Mouse (Mus musculus) hindbrain, embryonic 12.5 days (tissue): ENCODE results near the gene Ppp1r10. TPM values are rescaled to one million over a fixed set of nuclear protein-coding genes. Genes with fewer than 3 reads are reported as not detected.
"Not testable (repeated sequence)": the region's sequence is repeated elsewhere in the genome, so short reads cannot be mapped to it uniquely, and the experiment has no call there.

Experiments
- ATAC-seq: fragments of 200-750 bp; cut with Nextera tagmentation; 2 replicates; pipeline ENCODE4 v1.8.0; 2017; ENCODE audit warnings: moderate TSS enrichment; ENCODE audit not compliant: low FRiP score
- H3K27ac ChIP-seq: fragments of 300-500 bp; sonication (generic); 2 replicates; pipeline ENCODE4 v1.5.1; 2016; ENCODE audit warnings: mild to moderate bottlenecking
- H3K27me3 ChIP-seq: fragments of 300-500 bp; sonication (generic); 2 replicates; pipeline ENCODE4 v1.6.1; 2016; ENCODE audit warnings: mild to moderate bottlenecking
- H3K36me3 ChIP-seq: fragments of 300-500 bp; sonication (generic); 2 replicates; pipeline ENCODE4 v1.6.1; 2016; ENCODE audit warnings: mild to moderate bottlenecking
- H3K4me1 ChIP-seq: fragments of 300-500 bp; sonication (generic); 2 replicates; pipeline ENCODE4 v1.6.1; 2016
- H3K4me2 ChIP-seq: fragments of 300-500 bp; sonication (generic); replicated peaks from 2 replicates; pipeline ENCODE4 v1.6.1; 2016; ENCODE audit warnings: mild to moderate bottlenecking
- H3K4me3 ChIP-seq: fragments of 300-500 bp; sonication (generic); 2 replicates; pipeline ENCODE4 v1.5.1; 2016; ENCODE audit warnings: mild to moderate bottlenecking
- H3K9ac ChIP-seq: fragments of 300-500 bp; sonication (generic); 2 replicates; pipeline ENCODE4 v1.6.1; 2016; ENCODE audit warnings: mild to moderate bottlenecking, moderate library complexity
- H3K9me3 ChIP-seq: fragments of 300-500 bp; sonication (generic); replicated peaks from 2 replicates; pipeline ENCODE4 v1.6.1; 2016; ENCODE audit warnings: mild to moderate bottlenecking
- WGBS: fragments of 180-500 bp; shearing (Covaris S2); methylation state at CpG from one replicate; pipeline ENCODE4 v1.1.7; 2016; 5-methylcytosine and 5-hydroxymethylcytosine counted together
- polyA plus RNA-seq: library from polyadenylated mRNA; unstranded; fragments of >200 nt; fragmentation: Nextera tagmentation; extraction: Ambion mirVana; gene quantifications from 2 replicates; pipeline ENCODE4 v1.2.1, GENCODE M21; 2016

The Ppp1r10 gene
- polyA plus RNA-seq, 1 experiment from 2014 or later, result 58.3 TPM

DNA sequence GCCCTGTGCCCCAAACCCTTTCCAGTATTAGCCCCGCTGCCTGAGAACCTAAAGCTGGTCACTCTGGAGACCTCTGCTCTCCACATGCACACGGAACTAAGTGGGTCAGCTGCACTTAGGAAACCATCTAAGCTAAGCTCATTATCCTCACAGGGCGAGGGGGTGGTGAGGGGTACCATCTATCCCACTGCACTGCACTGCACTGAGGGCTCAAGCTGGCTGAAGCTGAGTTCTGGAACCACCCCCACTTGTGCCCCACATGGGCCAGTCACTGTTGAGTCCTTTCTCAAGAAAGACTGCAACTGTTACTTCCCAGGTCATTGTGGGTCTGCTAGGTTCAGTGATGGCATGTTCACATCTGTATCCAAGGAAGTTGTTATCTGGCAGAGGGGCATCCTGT, 36.3 kb downstream of the Ppp1r10 start:
- not testable (repeated sequence) for H3K4me1 ChIP-seq, H3K4me3 ChIP-seq, H3K4me2 ChIP-seq, H3K9me3 ChIP-seq, H3K9ac ChIP-seq, H3K27me3 ChIP-seq, ATAC-seq, H3K27ac ChIP-seq
- peaks cover 22% of the 10 kb centered on the region for H3K36me3 ChIP-seq
- 84% methylated on average over 3 of the region's 3 CpGs for WGBS

DNA sequence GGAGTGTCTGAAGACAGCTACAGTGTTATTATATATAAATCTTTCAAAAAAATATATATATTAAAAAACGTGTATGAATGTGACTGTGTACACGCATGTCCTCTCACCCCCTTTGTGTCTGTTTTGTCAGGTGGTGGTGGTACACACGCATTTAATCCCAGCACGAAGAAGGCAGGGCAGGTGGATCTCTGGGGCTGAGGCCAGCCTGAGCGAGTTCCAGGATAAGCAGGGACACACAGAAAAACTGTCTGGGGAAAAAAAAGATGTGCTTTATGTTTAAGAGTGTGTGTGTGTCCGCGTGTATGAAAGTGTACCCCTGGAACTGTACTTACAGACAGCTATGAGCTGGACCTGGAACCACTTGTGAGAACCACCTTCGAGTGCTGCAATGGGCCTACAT, 38.4 kb downstream of the Ppp1r10 start:
- 81% methylated on average over 8 of the region's 8 CpGs for WGBS
- H3K27me3 ChIP-seq, result no peaks in the 10 kb centered on the region
- H3K9ac ChIP-seq, result no peak overlapping the region
- peaks cover 43% of the 10 kb centered on the region for H3K36me3 ChIP-seq
- ATAC-seq, result no peak; the same call in 1 of the 2 replicates
- no peak overlapping the region for H3K27ac ChIP-seq
- H3K4me2 ChIP-seq, result no peak overlapping the region
- no peaks in the 10 kb centered on the region for H3K4me1 ChIP-seq
- H3K4me3 ChIP-seq, result no peak overlapping the region
- no peaks in the 10 kb centered on the region for H3K9me3 ChIP-seq

DNA sequence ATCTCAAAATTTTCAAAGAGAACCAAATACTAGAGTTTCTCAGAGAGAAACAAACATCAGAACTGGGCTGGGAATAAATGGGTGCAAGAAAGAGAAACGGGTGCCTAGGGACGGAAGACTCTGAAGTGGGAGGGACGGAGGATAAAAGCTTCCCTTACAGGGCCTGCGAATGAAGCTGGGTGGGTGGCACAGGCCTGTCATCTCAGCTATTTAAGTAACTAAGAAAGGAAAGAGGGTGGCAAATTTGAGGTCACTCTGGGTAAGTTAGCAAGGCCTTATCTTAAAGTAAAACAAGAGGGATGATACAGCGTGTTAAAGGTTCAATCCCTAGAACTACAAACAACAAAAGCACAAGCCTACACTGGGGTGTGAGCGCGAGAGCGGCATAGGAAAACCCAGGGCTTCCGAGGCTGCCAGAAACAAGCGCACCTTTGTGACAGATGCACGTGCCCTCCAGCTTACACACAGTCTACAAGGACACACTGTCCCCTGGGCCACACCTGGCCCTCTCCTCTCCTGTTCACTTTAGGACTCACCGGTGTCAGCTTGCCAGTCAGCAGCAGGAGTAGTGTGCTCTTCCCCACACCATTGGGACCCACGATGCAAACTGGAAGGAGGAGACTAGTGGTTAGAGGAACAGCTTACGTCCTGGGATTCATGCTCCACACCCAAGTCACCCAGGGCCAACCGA, 42.4 kb downstream of the Ppp1r10 start:
- no peak overlapping the region for H3K27ac ChIP-seq
- 92% methylated on average over 15 of the region's 15 CpGs for WGBS
- H3K4me2 ChIP-seq, result no peak overlapping the region
- H3K9ac ChIP-seq, result no peak overlapping the region
- no peaks in the 10 kb centered on the region for H3K4me1 ChIP-seq
- H3K4me3 ChIP-seq, result no peak overlapping the region
- H3K27me3 ChIP-seq, result no peaks in the 10 kb centered on the region
- peaks cover 83% of the 10 kb centered on the region for H3K36me3 ChIP-seq
- no peaks in the 10 kb centered on the region for H3K9me3 ChIP-seq
- no peak for ATAC-seq

DNA sequence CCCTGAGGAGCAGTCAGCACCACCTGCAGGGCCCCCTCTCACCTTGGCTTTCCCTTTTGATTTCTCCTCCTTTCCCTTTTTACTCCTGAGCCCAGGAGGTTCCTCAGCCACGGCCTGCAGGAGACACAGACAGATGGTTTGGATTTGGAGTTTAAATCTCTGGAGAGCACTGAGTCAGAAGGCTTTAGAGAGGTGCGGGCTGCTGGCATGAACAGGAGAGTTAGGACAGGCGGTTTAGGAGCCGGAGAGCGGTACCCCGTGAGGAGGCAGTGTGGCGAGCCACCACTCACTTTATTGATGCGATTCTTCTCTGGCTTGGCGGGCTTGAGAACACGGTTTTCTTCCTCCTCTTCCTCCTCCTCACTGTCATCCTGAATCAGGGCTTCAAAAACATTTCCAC, 47.0 kb downstream of the Ppp1r10 start:
- Histone ChIP-seq H3K9ac (no peak overlapping the region), H3K27ac (no peak overlapping the region), H3K27me3 (no peaks in the 10 kb centered on the region), H3K36me3 (peaks cover 78% of the 10 kb centered on the region), H3K4me1 (peaks cover 3% of the 10 kb centered on the region), H3K4me3 (no peak overlapping the region), H3K9me3 (no peaks in the 10 kb centered on the region), H3K4me2 (no peak overlapping the region)
- WGBS, result 93% methylated on average over 10 of the region's 10 CpGs
- no peak for ATAC-seq

DNA sequence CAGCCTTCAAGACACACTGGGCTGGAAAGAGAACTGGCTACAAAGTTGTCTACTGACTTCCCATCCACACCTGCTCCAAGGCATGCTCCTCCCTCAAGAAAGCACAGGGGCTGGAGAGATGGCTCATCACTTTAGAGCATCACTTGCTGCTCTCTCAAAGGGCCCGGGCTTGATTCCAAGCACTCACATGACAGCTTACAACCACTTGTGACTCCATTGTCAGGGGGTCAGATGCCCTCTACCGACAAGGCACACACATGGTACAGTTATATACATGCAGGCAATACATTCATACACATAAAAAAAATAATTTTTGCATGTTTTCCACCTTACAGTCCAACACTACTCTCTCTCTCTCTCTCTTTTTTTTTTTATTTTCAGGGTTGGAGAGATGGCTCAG, 51.4 kb downstream of the Ppp1r10 start:
- Histone ChIP-seq H3K4me2 (no peak overlapping the region), H3K27me3 (no peaks in the 10 kb centered on the region), H3K4me1 (peaks cover 19% of the 10 kb centered on the region), H3K4me3 (no peak overlapping the region), H3K27ac (no peak overlapping the region), H3K36me3 (peaks cover 37% of the 10 kb centered on the region), H3K9me3 (no peaks in the 10 kb centered on the region), H3K9ac (no peak overlapping the region)
- WGBS, result 98% methylated on average over 2 of the region's 2 CpGs
- no peak for ATAC-seq

DNA sequence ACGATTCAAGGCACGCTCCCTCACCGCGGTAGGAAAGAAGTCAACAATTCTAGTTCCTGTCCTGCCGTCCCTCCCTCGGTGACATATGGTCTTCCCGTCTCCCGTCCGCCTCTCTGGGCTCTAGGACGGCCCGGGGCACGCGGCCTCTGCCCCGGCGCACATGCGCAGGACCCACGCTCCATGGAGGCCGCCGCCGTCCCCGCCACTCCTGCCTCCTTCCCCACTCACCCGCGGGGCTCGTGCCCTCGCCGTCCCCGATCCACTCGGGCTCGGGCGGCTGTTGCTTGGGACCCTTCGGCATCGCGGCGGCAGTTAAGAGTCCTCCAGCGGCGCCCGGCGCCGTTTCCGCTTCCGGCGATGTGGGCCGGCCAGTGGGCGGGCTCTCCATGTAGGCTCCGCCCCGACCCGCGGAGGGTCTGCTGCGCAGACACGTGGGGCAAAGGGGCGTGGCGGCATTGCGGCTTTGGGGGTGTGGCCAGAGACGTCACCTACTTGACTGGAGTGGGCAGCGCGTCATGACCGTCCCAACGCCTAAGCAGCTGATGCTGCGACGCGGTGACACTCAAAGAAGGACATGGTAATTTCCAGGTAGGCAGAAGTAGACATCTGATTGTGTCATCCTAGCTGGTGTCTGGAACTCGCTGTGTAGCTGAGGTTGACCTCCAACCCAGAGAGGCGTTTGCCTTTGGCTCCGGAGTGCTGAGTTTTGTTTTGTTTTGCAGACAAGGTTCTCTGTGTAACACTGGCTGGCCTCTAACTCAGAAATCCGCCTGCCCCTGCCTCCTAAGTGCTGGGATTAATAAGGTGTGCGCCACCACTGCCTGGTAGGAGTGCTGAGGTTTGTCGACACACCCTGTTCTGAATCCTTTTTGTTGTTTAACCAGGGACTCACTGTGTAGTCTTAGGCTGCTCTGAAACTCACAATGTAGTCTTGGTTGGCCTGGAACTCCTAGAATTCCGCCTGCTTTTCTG, 53.5 kb downstream of the Ppp1r10 start, which contains the start of gene Abcf1:
Gene Abcf1 (minus strand): TSS at position 344 of the 972 bp plus-strand sequence.
- H3K4me3 ChIP-seq, result peak within 1 kb of the TSS; percentile 74
- peaks cover 19% of the 10 kb centered on the region for H3K4me1 ChIP-seq
- H3K36me3 ChIP-seq, result peaks cover 32% of the 10 kb centered on the region
- peak within 1 kb of the TSS; percentile 85 for H3K4me2 ChIP-seq
- no peaks in the 10 kb centered on the region for H3K27me3 ChIP-seq
- peak within 1 kb of the TSS; percentile 75 for H3K9ac ChIP-seq
- H3K27ac ChIP-seq, result peak within 1 kb of the TSS; percentile 52
- H3K9me3 ChIP-seq, result no peaks in the 10 kb centered on the region
- under 1% methylated on average over 65 of the region's 68 CpGs for WGBS
- peak; percentile 98 for ATAC-seq

DNA sequence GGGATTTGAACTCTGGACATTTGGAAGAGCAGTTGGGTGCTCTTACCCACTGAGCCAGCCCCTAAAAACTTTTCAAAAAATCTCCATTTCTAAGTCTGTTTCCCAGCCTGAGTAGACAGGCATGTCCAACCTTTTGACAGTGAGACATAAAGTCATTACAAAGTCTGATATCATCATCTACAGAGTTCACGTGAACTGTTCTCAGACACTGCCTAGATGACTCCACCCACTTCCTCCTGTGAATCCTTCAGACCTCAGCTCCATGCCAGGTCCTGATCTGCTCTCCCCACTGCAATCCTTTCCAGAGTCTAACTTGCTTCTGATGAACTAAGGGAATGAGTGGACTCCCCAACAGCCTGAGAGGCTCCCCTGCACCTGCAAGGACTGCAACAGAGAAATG, 55.9 kb downstream of the Ppp1r10 start:
- H3K27ac ChIP-seq, result no peak overlapping the region
- H3K36me3 ChIP-seq, result peaks cover 27% of the 10 kb centered on the region
- WGBS, result 68% methylated on average over 1 of the region's 1 CpGs
- peaks cover 19% of the 10 kb centered on the region for H3K4me1 ChIP-seq
- H3K4me3 ChIP-seq, result no peak overlapping the region
- no peaks in the 10 kb centered on the region for H3K9me3 ChIP-seq
- no peaks in the 10 kb centered on the region for H3K27me3 ChIP-seq
- H3K4me2 ChIP-seq, result no peak overlapping the region
- no peak for ATAC-seq
- no peak overlapping the region for H3K9ac ChIP-seq

DNA sequence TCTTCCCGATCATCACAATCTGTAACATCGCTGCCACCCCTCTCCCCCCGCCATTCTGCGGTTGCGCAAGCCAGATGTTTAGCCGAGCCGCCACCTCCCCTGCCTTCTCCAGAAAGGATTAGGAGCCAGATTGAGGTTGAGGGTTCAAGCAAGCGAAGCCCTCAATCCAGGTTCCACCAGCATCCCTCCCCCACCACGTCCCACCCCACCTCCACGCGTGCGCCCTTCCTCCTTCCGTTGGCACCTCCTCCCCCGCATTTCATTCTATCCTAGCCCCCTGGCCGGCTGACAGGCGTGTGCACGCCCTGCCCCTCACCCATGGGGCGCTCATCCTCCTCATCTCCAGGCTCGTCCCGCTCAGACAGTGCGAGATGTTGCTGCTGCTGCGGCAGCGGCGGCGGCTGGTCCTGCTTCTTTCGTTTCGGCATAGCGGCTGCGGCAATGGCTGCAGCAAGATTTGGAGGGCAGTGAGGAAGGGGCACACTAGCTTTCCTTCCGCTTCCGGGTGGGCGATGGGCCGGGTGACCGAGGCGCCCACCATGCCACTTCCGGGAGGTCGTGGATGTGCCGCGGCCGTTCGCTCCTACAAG, 62.7 kb downstream of the Ppp1r10 start:
- H3K9me3 ChIP-seq, result no peaks in the 10 kb centered on the region
- H3K27me3 ChIP-seq, result no peaks in the 10 kb centered on the region
- 1% methylated on average over 39 of the region's 41 CpGs for WGBS
- peaks cover 18% of the 10 kb centered on the region for H3K4me1 ChIP-seq
- ATAC-seq, result peak; percentile 89
- peak overlapping the region; percentile 83 for H3K4me2 ChIP-seq
- H3K36me3 ChIP-seq, result peaks cover 37% of the 10 kb centered on the region
- H3K9ac ChIP-seq, result peak overlapping the region; percentile 88
- peak overlapping the region; percentile 91 for H3K4me3 ChIP-seq
- H3K27ac ChIP-seq, result peak overlapping the region; percentile 94

DNA sequence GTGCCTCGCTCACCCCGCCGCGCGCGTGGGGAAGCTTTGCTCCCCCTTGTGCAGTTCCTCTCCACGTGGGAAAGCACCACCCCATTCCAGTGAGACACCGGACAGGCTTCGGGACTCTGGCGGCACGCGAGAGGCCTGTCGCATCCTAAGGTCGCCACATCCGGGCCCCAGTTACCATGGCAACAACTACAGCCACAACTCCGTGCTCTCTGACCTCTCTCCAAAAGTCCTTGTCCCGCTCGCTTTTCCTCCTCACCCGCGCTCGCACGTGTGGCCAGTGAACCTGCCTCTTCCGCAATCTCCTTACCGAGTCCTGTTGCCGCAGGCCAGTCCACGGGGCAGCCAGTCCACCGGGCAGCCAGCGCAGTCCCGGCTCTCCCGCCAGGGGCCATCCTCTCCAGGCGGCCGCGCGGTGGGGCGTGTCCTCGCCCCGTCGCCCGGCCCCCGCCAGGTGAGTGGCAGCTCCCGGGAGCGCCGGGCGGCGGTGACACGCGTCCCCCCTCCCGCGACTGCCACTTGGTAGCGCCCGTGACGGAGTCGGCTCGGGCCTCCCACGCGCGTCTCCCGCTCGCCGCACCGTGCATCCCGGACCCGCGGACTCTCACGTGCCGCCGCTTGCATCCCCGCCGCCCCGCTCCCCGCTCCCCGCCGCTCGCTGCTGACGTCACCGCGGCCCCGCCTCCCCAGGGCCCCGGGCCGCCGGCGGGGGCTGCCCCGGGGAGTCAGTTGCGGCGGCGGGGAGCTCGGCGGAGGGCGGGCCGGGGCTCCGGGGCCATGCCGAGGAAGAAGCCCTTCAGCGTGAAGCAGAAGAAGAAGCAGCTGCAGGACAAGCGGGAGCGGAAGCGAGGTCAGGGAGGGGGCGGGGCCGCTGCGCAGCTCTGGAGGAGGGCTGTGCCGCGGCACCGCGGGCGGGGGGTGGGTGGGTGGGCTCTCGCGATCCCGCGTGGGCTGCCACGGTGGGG, 63.4 kb downstream of the Ppp1r10 start, which contains the start of the genes Gnl1 and Prr3:
Gene Gnl1 (plus strand): TSS at position 451 of the 962 bp plus-strand sequence.
Gene Prr3 (minus strand): TSS at position 836 of the 962 bp plus-strand sequence.
- Histone ChIP-seq H3K9me3 (no peaks in the 10 kb centered on the region), H3K27me3 (no peaks in the 10 kb centered on the region), H3K4me1 (peaks cover 18% of the 10 kb centered on the region), H3K4me2 (peak within 1 kb of the TSS; percentile 83), H3K36me3 (peaks cover 35% of the 10 kb centered on the region), H3K27ac (peak within 1 kb of the TSS; percentile 94), H3K9ac (peak within 1 kb of the TSS; percentile 88), H3K4me3 (peak within 1 kb of the TSS; percentile 91)
- ATAC-seq, result peak; percentile 88
- 1% methylated on average over 100 of the region's 109 CpGs for WGBS

DNA sequence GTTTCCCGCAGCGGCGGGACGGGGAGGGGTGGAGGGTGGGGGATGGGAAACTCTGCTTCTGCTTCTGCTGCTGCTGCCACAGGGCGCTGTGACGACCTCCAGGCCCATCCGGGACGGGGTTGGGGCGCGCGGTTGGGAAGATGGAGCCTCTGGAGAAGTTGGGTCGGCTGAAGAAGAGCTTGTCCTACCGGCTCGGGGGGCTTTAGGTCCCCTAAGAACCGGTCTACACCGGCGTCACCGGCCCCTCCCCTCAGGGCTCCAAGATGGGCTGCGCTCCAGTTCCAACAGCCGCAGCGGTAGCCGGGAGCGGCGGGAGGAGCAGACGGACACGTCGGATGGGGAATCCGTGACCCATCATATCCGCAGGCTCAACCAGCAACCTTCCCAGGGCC, 64.1 kb downstream of the Ppp1r10 start:
- peak overlapping the region; percentile 94 for H3K27ac ChIP-seq
- H3K27me3 ChIP-seq, result no peaks in the 10 kb centered on the region
- H3K9me3 ChIP-seq, result no peaks in the 10 kb centered on the region
- under 1% methylated on average over 26 of the region's 29 CpGs for WGBS
- peak overlapping the region; percentile 88 for H3K9ac ChIP-seq
- peak overlapping the region; percentile 83 for H3K4me2 ChIP-seq
- peak; percentile 44 for ATAC-seq
- H3K36me3 ChIP-seq, result peaks cover 37% of the 10 kb centered on the region
- peaks cover 18% of the 10 kb centered on the region for H3K4me1 ChIP-seq
- peak overlapping the region; percentile 91 for H3K4me3 ChIP-seq

DNA sequence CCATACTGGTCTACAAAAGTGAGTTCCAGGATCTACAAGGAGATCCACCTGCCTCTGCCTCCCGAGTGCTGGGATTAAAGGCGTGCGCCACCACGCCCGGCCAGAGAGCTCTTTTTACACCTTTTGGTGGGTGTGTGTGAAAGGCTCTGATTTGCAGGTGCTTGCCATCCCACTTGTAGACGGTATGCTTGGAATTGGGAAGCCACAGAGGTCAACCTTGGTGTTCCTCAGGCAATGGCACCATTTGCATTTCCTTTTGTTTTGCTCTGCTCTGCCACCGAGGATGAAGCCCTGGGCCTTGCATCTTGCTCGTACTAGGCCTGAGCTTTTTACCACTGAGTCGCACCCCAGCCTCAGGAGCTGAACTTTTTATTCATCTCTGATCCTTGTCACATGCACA, 65.5 kb downstream of the Ppp1r10 start:
- Histone ChIP-seq H3K4me1 (peaks cover 18% of the 10 kb centered on the region), H3K9ac (no peak overlapping the region), H3K4me2 (no peak overlapping the region), H3K27me3 (no peaks in the 10 kb centered on the region), H3K36me3 (peaks cover 43% of the 10 kb centered on the region), H3K9me3 (no peaks in the 10 kb centered on the region), H3K27ac (no peak overlapping the region), H3K4me3 (no peak overlapping the region)
- WGBS, result 88% methylated on average over 9 of the region's 9 CpGs
- ATAC-seq, result no peak
